Mouse (Mus musculus) forebrain, embryonic 14.5 days (tissue): ENCODE measurements at regions not wholly inside any gene's neighbourhood (a gene's known extent, or its start where the extent isn't known, plus 50 kb on each side); places are given as distances from the start of the nearest gene placed in this dataset.

Experiments used
- ATAC-seq: fragments of 200-750 bp; cut with Nextera tagmentation; 2 replicates; pipeline ENCODE4 v1.8.0; 2017; ENCODE audit warnings: mild to moderate bottlenecking, moderate library complexity
- DNase-seq: peaks from one replicate; pipeline ENCODE4 v3.0.0-alpha.2; 2015; ENCODE audit warnings: low spot score
- H3K27ac ChIP-seq: fragments of 300-500 bp; sonication (generic); 2 replicates; pipeline ENCODE4 v1.5.1; 2014; ENCODE audit warnings: low read depth, mild to moderate bottlenecking, control low read depth, low read length, moderate library complexity
- H3K27me3 ChIP-seq: fragments of 300-500 bp; sonication (generic); replicated peaks from 2 replicates; pipeline ENCODE4 v1.6.1; 2014; ENCODE audit warnings: low read length, control low read depth, mixed read lengths; ENCODE audit not compliant: control insufficient read depth, insufficient read depth
- H3K36me3 ChIP-seq: fragments of 300-500 bp; sonication (generic); 2 replicates; pipeline ENCODE4 v1.6.1; 2014; ENCODE audit warnings: low read length, control low read depth; ENCODE audit not compliant: control insufficient read depth, insufficient read depth
- H3K4me1 ChIP-seq: fragments of 300-500 bp; sonication (generic); 2 replicates; pipeline ENCODE4 v1.6.1; 2014; ENCODE audit warnings: antibody characterized with exemption, low read length, control low read depth; ENCODE audit not compliant: control insufficient read depth, insufficient read depth
- H3K4me2 ChIP-seq: fragments of 300-500 bp; sonication (generic); 2 replicates; pipeline ENCODE4 v1.6.1; 2014; ENCODE audit warnings: mild to moderate bottlenecking, control low read depth, low read length
- H3K4me3 ChIP-seq: fragments of 300-500 bp; sonication (generic); 2 replicates; pipeline ENCODE4 v1.5.1; 2014; ENCODE audit warnings: low read depth, low read length, control low read depth
- H3K9ac ChIP-seq: fragments of 300-500 bp; sonication (generic); 2 replicates; pipeline ENCODE4 v1.6.1; 2014; ENCODE audit warnings: mild to moderate bottlenecking, low read length, control low read depth, moderate library complexity
- H3K9me3 ChIP-seq: fragments of 300-500 bp; sonication (generic); replicated peaks from 2 replicates; pipeline ENCODE4 v1.6.1; 2016; ENCODE audit warnings: low read length, control low read depth, mixed read lengths; ENCODE audit not compliant: control insufficient read depth
- WGBS: fragments of 180-500 bp; shearing (Covaris S2); extraction: QIAGEN DNeasy Blood & Tissue Kit; methylation state at CpG from one replicate; pipeline ENCODE4 v1.1.7; 2014; 5-methylcytosine and 5-hydroxymethylcytosine counted together

DNA sequence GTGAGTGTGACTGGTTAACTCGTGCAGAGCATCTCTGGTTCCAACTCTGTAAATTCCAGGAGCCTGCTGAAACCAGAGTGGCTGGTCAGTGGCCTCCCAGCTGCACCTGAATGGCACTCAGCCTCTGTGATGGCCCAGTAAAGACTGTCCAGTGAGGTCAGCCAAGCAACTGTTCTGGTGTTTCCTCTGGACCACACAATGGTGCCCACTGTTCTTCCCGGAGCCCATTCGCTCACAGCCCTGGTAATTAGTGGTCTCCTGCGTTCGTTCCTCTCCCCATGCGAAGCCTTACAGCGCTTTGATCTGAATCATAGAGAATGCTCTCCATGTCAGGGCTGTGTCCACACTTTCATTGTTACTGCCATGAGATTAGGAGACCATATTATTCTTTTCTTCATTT lies 75.5 kb downstream of the Enkur start:
- Histone ChIP-seq H3K27me3 (no peaks in the 10 kb centered on the region), H3K9ac (no peak overlapping the region), H3K36me3 (no peaks in the 10 kb centered on the region), H3K27ac (no peak overlapping the region), H3K4me3 (no peak overlapping the region), H3K4me1 (no peaks in the 10 kb centered on the region), H3K4me2 (no peak overlapping the region), H3K9me3 (no peaks in the 10 kb centered on the region)
- ATAC-seq (no peak), DNase-seq (peak; percentile 2)
- 24% methylated on average over 7 of the region's 7 CpGs for WGBS

DNA sequence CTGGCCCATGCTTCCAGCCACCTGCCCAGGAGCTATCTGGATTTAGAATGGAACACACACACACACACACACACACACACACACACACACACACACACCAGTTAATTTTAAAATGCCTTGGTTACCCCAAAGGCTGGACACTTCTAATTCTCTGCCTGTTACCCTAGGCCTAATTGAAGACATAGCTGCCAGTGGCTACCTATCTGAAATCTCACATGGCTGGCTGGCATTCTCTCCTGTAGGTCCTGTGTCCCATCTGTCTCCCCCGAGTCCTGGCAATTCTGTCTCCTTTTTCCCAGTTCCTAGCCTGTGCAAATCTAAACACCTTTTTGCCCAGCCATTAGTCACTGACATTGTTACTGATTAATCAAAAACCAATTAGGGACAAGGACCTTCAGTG lies 78.6 kb downstream of the Enkur start:
- no peak for ATAC-seq
- H3K9me3 ChIP-seq: no peaks in the 10 kb centered on the region
- DNase-seq: no peak
- H3K27ac ChIP-seq: no peak overlapping the region
- no peak overlapping the region for H3K9ac ChIP-seq
- H3K27me3 ChIP-seq: no peaks in the 10 kb centered on the region
- no peak overlapping the region for H3K4me3 ChIP-seq
- H3K4me1 ChIP-seq: no peaks in the 10 kb centered on the region
- H3K36me3 ChIP-seq: no peaks in the 10 kb centered on the region
- no peak overlapping the region for H3K4me2 ChIP-seq
- WGBS: 91% methylated on average over 1 of the region's 1 CpGs

DNA sequence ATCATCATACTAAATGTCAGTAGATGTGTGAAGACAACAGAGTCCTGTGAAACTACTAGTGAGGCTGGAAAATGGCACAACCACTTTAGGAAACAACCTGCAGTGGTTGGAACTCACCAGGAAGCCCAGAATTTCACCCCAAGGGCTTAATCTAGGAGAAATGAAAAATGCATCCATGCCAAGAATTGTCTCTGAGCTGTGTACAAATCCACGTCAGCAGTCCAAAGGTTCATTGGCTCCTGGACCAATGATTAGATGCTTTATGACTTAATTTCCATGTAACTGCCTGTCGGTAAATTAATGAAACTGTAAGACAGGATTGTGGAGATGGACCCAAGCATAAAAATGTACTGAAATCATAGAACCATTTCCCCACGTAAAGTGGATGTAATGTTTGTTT lies 82.7 kb downstream of the Enkur start:
- Histone ChIP-seq H3K36me3 (no peaks in the 10 kb centered on the region), H3K9ac (no peak overlapping the region), H3K4me3 (no peak overlapping the region), H3K9me3 (no peaks in the 10 kb centered on the region), H3K27me3 (no peaks in the 10 kb centered on the region), H3K27ac (no peak overlapping the region), H3K4me2 (no peak overlapping the region), H3K4me1 (no peaks in the 10 kb centered on the region)
- ATAC-seq (no peak), DNase-seq (no peak)
- WGBS: 87% methylated on average over 3 of the region's 3 CpGs

DNA sequence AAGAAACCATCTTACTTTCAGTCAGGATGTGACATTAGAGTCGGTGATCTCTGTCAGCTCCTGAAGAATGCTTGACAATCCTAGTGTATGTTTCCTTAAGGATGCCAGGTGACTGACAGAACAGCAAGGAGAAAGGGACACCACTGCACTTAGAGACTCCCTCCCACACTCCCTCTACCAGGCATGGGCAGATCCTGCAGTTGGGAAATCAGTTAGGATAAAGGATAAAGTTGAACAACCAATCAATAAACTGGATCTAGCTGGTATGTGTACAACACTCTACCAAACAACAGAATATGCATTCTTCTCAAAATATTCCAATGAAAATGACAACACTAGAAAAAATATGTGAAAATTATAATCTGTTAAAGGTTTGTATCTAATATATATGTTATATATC lies 83.5 kb downstream of the Enkur start:
- H3K4me1 ChIP-seq: no peaks in the 10 kb centered on the region
- DNase-seq (no peak), ATAC-seq (no peak)
- H3K9me3 ChIP-seq: no peaks in the 10 kb centered on the region
- no peak overlapping the region for H3K27ac ChIP-seq
- no peak overlapping the region for H3K4me2 ChIP-seq
- no peak overlapping the region for H3K9ac ChIP-seq
- H3K36me3 ChIP-seq: no peaks in the 10 kb centered on the region
- H3K27me3 ChIP-seq: no peaks in the 10 kb centered on the region
- WGBS: 79% methylated on average over 1 of the region's 1 CpGs
- no peak overlapping the region for H3K4me3 ChIP-seq

DNA sequence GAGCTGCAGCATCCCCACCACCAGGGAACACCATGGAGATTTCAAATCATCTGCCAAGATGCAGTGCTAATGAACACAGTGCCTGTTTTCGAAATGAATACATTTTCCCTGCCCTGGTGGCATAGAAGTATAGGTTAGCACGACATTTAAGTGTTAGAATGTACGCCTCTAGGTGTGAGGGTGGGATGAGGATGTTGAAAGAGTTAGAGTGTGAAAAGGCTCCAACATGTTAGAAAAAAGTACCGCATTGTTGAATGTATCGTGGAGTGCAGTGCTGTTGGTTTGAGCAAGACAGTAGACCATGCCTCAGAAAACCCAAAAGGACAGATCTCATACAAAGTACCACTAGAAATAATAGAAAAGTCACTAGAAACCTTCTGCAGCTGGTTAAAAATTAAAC lies 88.3 kb downstream of the Enkur start:
- Histone ChIP-seq H3K27ac (no peak overlapping the region), H3K9me3 (no peaks in the 10 kb centered on the region), H3K36me3 (no peaks in the 10 kb centered on the region), H3K27me3 (no peaks in the 10 kb centered on the region), H3K9ac (no peak overlapping the region), H3K4me3 (no peak overlapping the region), H3K4me1 (no peaks in the 10 kb centered on the region), H3K4me2 (no peak overlapping the region)
- no peak for DNase-seq
- 78% methylated on average over 5 of the region's 5 CpGs for WGBS
- ATAC-seq: no peak

DNA sequence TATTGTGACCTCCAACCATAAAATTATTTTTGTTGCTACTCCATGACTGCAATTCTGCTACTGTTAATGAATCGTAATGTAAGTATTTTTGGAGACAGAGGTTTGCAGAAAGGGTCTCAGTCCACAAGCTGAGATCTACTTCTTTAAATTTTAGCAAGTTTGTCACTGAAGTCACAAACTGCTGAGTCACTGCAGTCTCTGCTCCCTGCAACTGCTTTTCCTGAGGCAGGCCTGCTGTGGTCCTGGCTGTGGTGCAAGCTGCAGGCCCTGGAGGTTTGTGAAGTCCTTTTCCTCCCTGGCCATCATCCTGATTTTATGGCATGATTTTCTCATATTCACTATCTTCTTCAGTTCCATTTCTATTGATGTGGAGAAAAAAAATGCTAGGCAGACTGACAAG lies 93.6 kb downstream of the Enkur start:
- H3K9ac ChIP-seq: no peak overlapping the region
- 85% methylated on average over 1 of the region's 1 CpGs for WGBS
- ATAC-seq (no peak), DNase-seq (no peak)
- H3K4me3 ChIP-seq: no peak overlapping the region
- H3K27ac ChIP-seq: no peak overlapping the region
- no peaks in the 10 kb centered on the region for H3K36me3 ChIP-seq
- H3K27me3 ChIP-seq: no peaks in the 10 kb centered on the region
- H3K9me3 ChIP-seq: no peaks in the 10 kb centered on the region
- no peak overlapping the region for H3K4me2 ChIP-seq
- H3K4me1 ChIP-seq: no peaks in the 10 kb centered on the region

DNA sequence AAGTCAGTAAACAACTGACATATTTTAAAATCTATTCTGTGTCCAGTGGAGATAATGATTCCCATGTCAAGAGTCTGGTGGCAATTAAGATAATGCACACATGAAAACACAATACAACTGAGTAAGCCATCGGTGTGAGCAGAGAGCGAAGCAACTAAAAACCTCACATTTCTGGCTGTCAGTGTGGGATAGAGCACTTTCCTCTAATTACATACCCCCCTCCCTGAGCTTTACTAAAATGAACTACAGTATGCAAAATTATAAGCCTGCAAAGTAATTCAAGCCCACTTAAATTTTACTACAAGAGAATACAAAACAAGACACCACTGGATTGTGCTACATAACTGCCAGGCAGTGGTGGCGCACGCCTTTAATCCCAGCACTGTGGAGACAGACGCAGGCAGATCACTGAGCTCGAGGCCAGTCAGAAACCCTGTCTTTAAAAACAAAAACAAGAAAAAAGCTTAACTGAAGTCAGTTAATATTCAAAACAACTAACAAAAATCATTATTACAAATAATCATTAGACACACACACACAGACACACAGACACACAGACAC lies 104.8 kb downstream of the Enkur start:
- Histone ChIP-seq H3K4me1 (no peaks in the 10 kb centered on the region), H3K27me3 (no peaks in the 10 kb centered on the region), H3K36me3 (no peaks in the 10 kb centered on the region), H3K4me2 (no peak overlapping the region), H3K9me3 (no peaks in the 10 kb centered on the region), H3K4me3 (no peak overlapping the region), H3K27ac (no peak overlapping the region), H3K9ac (no peak overlapping the region)
- DNase-seq: peak; percentile 12
- 58% methylated on average over 6 of the region's 6 CpGs for WGBS
- ATAC-seq: peak; percentile 58; the same call in 1 of the 2 replicates

DNA sequence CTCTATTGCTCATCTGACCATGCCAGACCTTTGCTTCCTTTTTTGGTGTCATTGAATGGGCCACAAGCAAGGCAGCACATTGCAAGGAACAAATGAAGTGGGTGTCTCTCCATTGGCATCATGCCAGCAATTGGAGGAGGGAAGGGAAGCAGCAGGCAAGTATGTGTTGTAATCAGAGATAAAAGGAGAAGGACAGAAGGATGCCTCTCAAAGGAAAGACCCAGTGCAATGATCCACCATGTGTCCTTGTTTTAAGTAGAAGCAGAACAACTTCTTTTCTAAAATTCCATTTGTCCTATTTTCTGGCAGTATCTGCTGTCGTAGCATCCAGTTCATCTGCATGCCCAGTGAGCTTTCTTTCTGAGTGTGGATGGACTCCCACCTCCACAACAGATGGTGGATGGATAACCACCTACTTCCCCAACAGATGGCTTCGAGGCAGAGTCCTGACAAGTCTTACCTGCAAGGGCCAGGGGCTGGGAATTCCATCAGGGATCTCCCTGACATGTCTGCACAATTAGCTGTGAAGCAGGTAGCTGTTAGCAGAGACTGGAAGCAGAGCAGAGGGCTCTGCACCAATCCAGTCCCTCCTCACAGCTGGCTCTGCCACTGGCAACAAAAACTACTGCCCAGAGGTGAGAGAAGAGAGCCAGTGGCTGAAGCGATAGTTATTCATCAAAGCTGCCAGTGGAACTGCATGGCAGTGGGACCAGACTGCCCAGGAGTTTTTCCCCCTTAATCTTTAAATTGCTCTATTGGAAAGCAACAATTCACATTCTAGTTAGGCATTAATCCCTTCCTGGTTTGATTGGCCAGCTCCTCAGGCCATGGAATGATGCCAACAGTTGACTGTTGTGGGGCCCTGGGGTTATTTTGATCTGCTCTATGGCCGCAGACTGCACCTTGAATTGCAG lies 113.8 kb downstream of the Enkur start:
- Histone ChIP-seq H3K9me3 (no peaks in the 10 kb centered on the region), H3K9ac (no peak overlapping the region), H3K36me3 (no peaks in the 10 kb centered on the region), H3K4me2 (no peak overlapping the region), H3K4me1 (peaks cover 6% of the 10 kb centered on the region; the same call in 1 of the 2 replicates), H3K27me3 (no peaks in the 10 kb centered on the region), H3K27ac (no peak overlapping the region), H3K4me3 (no peak overlapping the region)
- DNase-seq (peak; percentile 53), ATAC-seq (peak; percentile 42; the same call in 1 of the 2 replicates)
- WGBS: 31% methylated on average over 4 of the region's 4 CpGs

DNA sequence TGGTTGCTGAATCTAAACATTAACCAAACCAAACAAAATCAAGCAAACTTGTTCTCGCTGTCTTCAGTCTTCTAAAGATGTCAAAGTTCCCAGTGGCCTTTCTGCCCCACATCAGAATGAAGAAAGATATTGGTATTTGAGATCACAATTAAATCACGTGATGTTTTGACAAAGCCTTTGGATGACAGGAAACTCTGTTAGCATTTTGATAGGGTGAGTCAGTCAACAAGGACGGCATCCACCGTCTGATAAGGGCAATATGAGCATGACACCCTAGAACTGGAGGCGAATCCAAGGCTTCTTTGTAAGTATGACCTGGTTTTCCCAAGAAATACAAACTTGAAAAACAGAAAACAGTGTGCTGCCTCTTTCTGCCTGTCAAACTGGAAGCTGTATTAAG lies 116.8 kb upstream of the Arhgap21 start:
- 88% methylated on average over 5 of the region's 5 CpGs for WGBS
- no peaks in the 10 kb centered on the region for H3K9me3 ChIP-seq
- no peak for ATAC-seq

More for the DNA sequence above, 116.8 kb upstream of the Arhgap21 start:
- no peaks in the 10 kb centered on the region for H3K36me3 ChIP-seq
- no peak overlapping the region for H3K4me2 ChIP-seq
- H3K27me3 ChIP-seq: no peaks in the 10 kb centered on the region
- no peak overlapping the region for H3K9ac ChIP-seq
- H3K4me1 ChIP-seq: no peaks in the 10 kb centered on the region
- H3K27ac ChIP-seq: no peak overlapping the region
- no peak for DNase-seq
- no peak overlapping the region for H3K4me3 ChIP-seq
